Mouse (Mus musculus) hindbrain, postnatal 0 days (tissue): Measurements from ENCODE around the gene Fam189b. TPM values are rescaled to one million over a fixed set of nuclear protein-coding genes. Genes with fewer than 3 reads are reported as not detected.

Source experiments
- ATAC-seq: fragments of 200-750 bp; cut with Nextera tagmentation; 2 replicates; pipeline ENCODE4 v1.8.0; 2017; ENCODE audit warnings: mild to moderate bottlenecking, moderate TSS enrichment, moderate library complexity
- DNase-seq: peaks from one replicate; pipeline ENCODE4 v3.0.0-alpha.2; 2015; ENCODE audit warnings: low spot score
- H3K27ac ChIP-seq: fragments of 300-500 bp; sonication (generic); 2 replicates; pipeline ENCODE4 v1.5.1; 2014; ENCODE audit warnings: mild to moderate bottlenecking
- H3K27me3 ChIP-seq: fragments of 300-500 bp; sonication (generic); 2 replicates; pipeline ENCODE4 v1.6.1; 2014; ENCODE audit warnings: low read length, mixed read lengths; ENCODE audit not compliant: insufficient read depth
- H3K36me3 ChIP-seq: fragments of 300-500 bp; sonication (generic); 2 replicates; pipeline ENCODE4 v1.6.1; 2014; ENCODE audit warnings: low read length, mixed read lengths; ENCODE audit not compliant: insufficient read depth
- H3K4me1 ChIP-seq: fragments of 300-500 bp; sonication (generic); 2 replicates; pipeline ENCODE4 v1.6.1; 2014; ENCODE audit warnings: antibody characterized with exemption, low read length, mixed read lengths; ENCODE audit not compliant: insufficient read depth
- H3K4me2 ChIP-seq: fragments of 300-500 bp; sonication (generic); 2 replicates; pipeline ENCODE4 v1.6.1; 2014; ENCODE audit warnings: low read depth, mild to moderate bottlenecking, low read length, moderate library complexity, mixed read lengths
- H3K4me3 ChIP-seq: fragments of 300-500 bp; sonication (generic); 2 replicates; pipeline ENCODE4 v1.5.1; 2014; ENCODE audit warnings: low read length
- H3K9ac ChIP-seq: fragments of 300-500 bp; sonication (generic); replicated peaks from 2 replicates; pipeline ENCODE4 v1.6.1; 2014; ENCODE audit warnings: mild to moderate bottlenecking, low read length, moderate library complexity, mixed read lengths
- H3K9me3 ChIP-seq: fragments of 300-500 bp; sonication (generic); 2 replicates; pipeline ENCODE4 v1.6.1; 2016; ENCODE audit warnings: low read length, mixed read lengths
- CTCF ChIP-seq: IDR thresholded peaks from 2 replicates; pipeline ENCODE4 v1.5.1; 2016; ENCODE audit warnings: antibody characterized with exemption, control low read depth, low read depth
- WGBS: fragments of 180-500 bp; shearing (Covaris S2); extraction: QIAGEN DNeasy Blood & Tissue Kit; methylation state at CpG from one replicate; pipeline ENCODE4 v1.1.7; 2014; 5-methylcytosine and 5-hydroxymethylcytosine counted together
- microRNA counts: library from miRNA; unstranded; fragments of <30 nt; microRNA quantifications from one replicate; lab custom pipeline; 2015
- microRNA-seq, 2 experiments: library from miRNA; unstranded; fragments of <30 nt; microRNA quantifications; one replicate each; pipeline ENCODE4; 2016
- polyA plus RNA-seq: library from polyadenylated mRNA; unstranded; fragments of >200 nt; fragmentation: Nextera tagmentation; extraction: Ambion mirVana; gene quantifications from 2 replicates; pipeline ENCODE4 v1.2.1, GENCODE M21; 2015
- total RNA-seq: library from RNA; depleted of rRNA; stranded (reverse); fragments of >200 nt; gene quantifications from 2 replicates; pipeline ENCODE4 v1.2.3, GENCODE M21; 2014; rRNA removed

Gene Fam189b
- total and polyA plus RNA-seq, 2 experiments from 2014 or later = 15.2 to 29.2 TPM

- H3K36me3 ChIP-seq = peaks cover 57% of the 10 kb centered on the region
- H3K9me3 ChIP-seq = no peaks in the 10 kb centered on the region
- no peak overlapping the region for H3K27ac ChIP-seq
- WGBS = 94% methylated on average over 21 of the region's 21 CpGs
- DNase-seq (no peak), ATAC-seq (no peak)
- no peaks in the 10 kb centered on the region for H3K27me3 ChIP-seq
- no peaks in the 10 kb centered on the region for H3K4me1 ChIP-seq
- no peak overlapping the region for H3K4me3 ChIP-seq
- H3K4me2 ChIP-seq = no peak overlapping the region
- H3K9ac ChIP-seq = no peak overlapping the region
- no peak for TF ChIP-seq CTCF
Observed at GRCm38 (mm10) chr3:89237682-89238081, 54.7 kb downstream of the Fam189b start.

- DNase-seq = no peak
- Histone ChIP-seq H3K9me3 (no peaks in the 10 kb centered on the region), H3K4me3 (no peak overlapping the region), H3K27ac (no peak overlapping the region), H3K36me3 (peaks cover 57% of the 10 kb centered on the region), H3K4me1 (peaks cover 2% of the 10 kb centered on the region; the same call in 1 of the 2 replicates), H3K4me2 (no peak overlapping the region), H3K9ac (no peak overlapping the region), H3K27me3 (no peaks in the 10 kb centered on the region)
- TF ChIP-seq CTCF = no peak
- 88% methylated on average over 9 of the region's 12 CpGs for WGBS
- ATAC-seq = no peak
Observed at GRCm38 (mm10) chr3:89238494-89238893, 55.6 kb downstream of the Fam189b start.

MicroRNAs within 50 kb of the gene (microRNA counts, 519-probe panel; counts per million panel counts)
- 3,155 counts per million, percentile 52 among the panel's probes with 10 or more counts for microRNA mmu-miR-92b (lab: Ali Mortazavi, UCI)

Small RNAs within 50 kb of the gene (microRNA-seq; reads per million reads assigned to microRNA genes)
- 2,867 to 3,418 reads per million in 2 experiments for gene Mir92b

Other genes with a start within 250 kb of the Fam189b start
- gene Ash1l, start 232.5 kb upstream of the Fam189b start, total RNA-seq = 18.3 and 22.1 TPM in 2 replicates
- gene Ash1l, start 232.5 kb upstream of the Fam189b start, polyA plus RNA-seq = 14.4 and 16.1 TPM in 2 replicates
- 53.6 and 69.7 TPM in 2 replicates for gene Dap3, start 232.0 kb upstream of the Fam189b start, total RNA-seq
- 117 and 118 TPM in 2 replicates for gene Dap3, start 232.0 kb upstream of the Fam189b start, polyA plus RNA-seq
- gene Rusc1, start 89.8 kb upstream of the Fam189b start, total RNA-seq = 190 and 197 TPM in 2 replicates
- gene Rusc1, start 89.8 kb upstream of the Fam189b start, polyA plus RNA-seq = 86.0 and 95.6 TPM in 2 replicates
- not detected in 2 replicates for gene Gm43738, start 82.0 kb upstream of the Fam189b start, total RNA-seq
- gene Gm43738, start 82.0 kb upstream of the Fam189b start, polyA plus RNA-seq = not detected in 2 replicates
- gene Fdps, start 81.2 kb upstream of the Fam189b start, total RNA-seq = 340 and 366 TPM in 2 replicates
- gene Fdps, start 81.2 kb upstream of the Fam189b start, polyA plus RNA-seq = 310 and 341 TPM in 2 replicates
- not detected in 2 replicates for gene Pklr, start 47.0 kb upstream of the Fam189b start, total RNA-seq
- 0.10 and 0.21 TPM in 2 replicates for gene Pklr, start 47.0 kb upstream of the Fam189b start, polyA plus RNA-seq
- 83.8 and 85.7 TPM in 2 replicates for gene Hcn3, start 22.9 kb upstream of the Fam189b start, total RNA-seq
- gene Hcn3, start 22.9 kb upstream of the Fam189b start, polyA plus RNA-seq = 33.5 and 38.1 TPM in 2 replicates
- 36.3 and 43.1 TPM in 2 replicates for gene Clk2, start 18.3 kb upstream of the Fam189b start, total RNA-seq
- 13.3 and 13.7 TPM in 2 replicates for gene Clk2, start 18.3 kb upstream of the Fam189b start, polyA plus RNA-seq
- gene Scamp3, start 5.7 kb upstream of the Fam189b start, total RNA-seq = 60.4 and 77.5 TPM in 2 replicates
- 139 and 143 TPM in 2 replicates for gene Scamp3, start 5.7 kb upstream of the Fam189b start, polyA plus RNA-seq
- gene Gba, start 19.8 kb downstream of the Fam189b start, total RNA-seq = 62.5 and 77.4 TPM in 2 replicates
- 45.8 and 46.8 TPM in 2 replicates for gene Gba, start 19.8 kb downstream of the Fam189b start, polyA plus RNA-seq
- gene Thbs3, start 32.0 kb downstream of the Fam189b start, total RNA-seq = 29.4 and 37.9 TPM in 2 replicates
- gene Thbs3, start 32.0 kb downstream of the Fam189b start, polyA plus RNA-seq = 36.8 and 37.2 TPM in 2 replicates
- gene Mtx1, start 43.9 kb downstream of the Fam189b start, total RNA-seq = 103 and 130 TPM in 2 replicates
- gene Mtx1, start 43.9 kb downstream of the Fam189b start, polyA plus RNA-seq = 186 TPM in 2 replicates
- 1.9 TPM in 2 replicates for gene Muc1, start 45.9 kb downstream of the Fam189b start, total RNA-seq
- 0.82 and 1.5 TPM in 2 replicates for gene Muc1, start 45.9 kb downstream of the Fam189b start, polyA plus RNA-seq
- gene Krtcap2, start 62.8 kb downstream of the Fam189b start, total RNA-seq = 74.9 and 111 TPM in 2 replicates
- gene Krtcap2, start 62.8 kb downstream of the Fam189b start, polyA plus RNA-seq = 250 and 268 TPM in 2 replicates
- gene Trim46, start 63.2 kb downstream of the Fam189b start, total RNA-seq = 97.9 and 101 TPM in 2 replicates
- gene Trim46, start 63.2 kb downstream of the Fam189b start, polyA plus RNA-seq = 42.9 and 49.8 TPM in 2 replicates
- 295 and 347 TPM in 2 replicates for gene Dpm3, start 76.2 kb downstream of the Fam189b start, total RNA-seq
- 95.5 and 97.8 TPM in 2 replicates for gene Dpm3, start 76.2 kb downstream of the Fam189b start, polyA plus RNA-seq
- 30.1 and 30.8 TPM in 2 replicates for gene Slc50a1, start 87.4 kb downstream of the Fam189b start, total RNA-seq
- gene Slc50a1, start 87.4 kb downstream of the Fam189b start, polyA plus RNA-seq = 47.2 and 49.1 TPM in 2 replicates
- 3.9 and 5.9 TPM in 2 replicates for gene Efna1, start 98.0 kb downstream of the Fam189b start, total RNA-seq
- 7.4 and 10.9 TPM in 2 replicates for gene Efna1, start 98.0 kb downstream of the Fam189b start, polyA plus RNA-seq
- gene Efna3, start 139.8 kb downstream of the Fam189b start, total RNA-seq = 107 and 171 TPM in 2 replicates
- gene Efna3, start 139.8 kb downstream of the Fam189b start, polyA plus RNA-seq = 57.0 and 61.4 TPM in 2 replicates
- gene Efna4, start 154.9 kb downstream of the Fam189b start, total RNA-seq = 7.6 and 9.6 TPM in 2 replicates
- 3.5 and 4.2 TPM in 2 replicates for gene Efna4, start 154.9 kb downstream of the Fam189b start, polyA plus RNA-seq
- gene Adam15, start 166.9 kb downstream of the Fam189b start, total RNA-seq = 94.4 and 107 TPM in 2 replicates
- gene Adam15, start 166.9 kb downstream of the Fam189b start, polyA plus RNA-seq = 67.6 and 73.2 TPM in 2 replicates
- gene Dcst2, start 178.8 kb downstream of the Fam189b start, total RNA-seq = 0.07 and 0.31 TPM in 2 replicates
- 0.20 and 0.42 TPM in 2 replicates for gene Dcst2, start 178.8 kb downstream of the Fam189b start, polyA plus RNA-seq
- 0.05 TPM in 1 of 2 replicates, not detected in the other for gene Dcst1, start 182.1 kb downstream of the Fam189b start, total RNA-seq
- gene Dcst1, start 182.1 kb downstream of the Fam189b start, polyA plus RNA-seq = 1.00 and 1.1 TPM in 2 replicates
- 3.7 and 5.4 TPM in 2 replicates for gene Zbtb7b, start 211.6 kb downstream of the Fam189b start, total RNA-seq
- 0.73 and 0.82 TPM in 2 replicates for gene Zbtb7b, start 211.6 kb downstream of the Fam189b start, polyA plus RNA-seq
- not detected in 2 replicates for gene Lenep, start 219.7 kb downstream of the Fam189b start, total RNA-seq
- gene Lenep, start 219.7 kb downstream of the Fam189b start, polyA plus RNA-seq = not detected in 2 replicates
- gene Flad1, start 228.7 kb downstream of the Fam189b start, total RNA-seq = 32.1 and 40.7 TPM in 2 replicates
- 23.8 and 26.8 TPM in 2 replicates for gene Flad1, start 228.7 kb downstream of the Fam189b start, polyA plus RNA-seq
- gene Cks1b, start 235.2 kb downstream of the Fam189b start, total RNA-seq = 43.6 and 45.6 TPM in 2 replicates
- 103 and 107 TPM in 2 replicates for gene Cks1b, start 235.2 kb downstream of the Fam189b start, polyA plus RNA-seq
- gene Shc1, start 235.3 kb downstream of the Fam189b start, total RNA-seq = 29.6 and 33.4 TPM in 2 replicates
- 12.8 and 13.9 TPM in 2 replicates for gene Shc1, start 235.3 kb downstream of the Fam189b start, polyA plus RNA-seq
- 74.1 and 74.7 TPM in 2 replicates for gene Pygo2, start 247.1 kb downstream of the Fam189b start, total RNA-seq
- gene Pygo2, start 247.1 kb downstream of the Fam189b start, polyA plus RNA-seq = 28.8 and 31.0 TPM in 2 replicates